Mouse (Mus musculus) gastrocnemius, adult 8-10 months (tissue): ENCODE measurements around the gene Carmil2. TPM values are rescaled to one million over a fixed set of nuclear protein-coding genes. Genes with fewer than 3 reads are reported as not detected.

ENCODE experiments used
- DNase-seq, 2 experiments: peaks; one replicate each; pipeline ENCODE4 v3.0.0; 2022; ENCODE audit warnings: low spot score in 2 of 2
- total RNA-seq, 4 experiments: library from RNA; stranded (reverse); gene quantifications; 2 replicates each; pipeline ENCODE4 v1.2.4; 2022

Gene Carmil2
- total RNA-seq, 4 experiments from 2014 or later: not detected

- DNase-seq: no peak
Observed at GRCm38 (mm10) chr8:105695080-105695780, 9.2 kb downstream of the Carmil2 start.

GRCm38 (mm10) chr8:105697196-105697780, 11.2 kb downstream of the Carmil2 start:
- DNase-seq: no peak

DNA sequence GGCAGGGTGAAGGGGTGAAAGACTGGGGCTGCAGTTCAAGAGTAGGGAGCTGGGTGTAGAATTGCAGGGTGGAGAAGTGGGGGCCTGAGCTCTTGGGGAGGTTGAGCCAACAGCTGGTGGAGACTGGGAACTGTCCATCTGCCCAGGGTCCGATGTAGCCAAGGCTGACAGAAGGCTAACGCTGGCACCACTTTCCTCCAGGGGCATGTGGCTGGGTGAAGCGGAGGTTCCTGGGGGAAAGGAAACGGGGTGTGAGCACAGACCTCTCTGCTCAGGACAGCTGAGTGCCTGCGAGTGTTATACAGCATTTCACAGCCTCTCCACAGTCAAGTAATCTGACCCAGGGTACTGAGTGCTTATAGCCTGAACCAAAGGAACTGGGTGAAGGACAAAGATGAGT, 12.7 kb downstream of the Carmil2 start:
- DNase-seq: no peak

DNA sequence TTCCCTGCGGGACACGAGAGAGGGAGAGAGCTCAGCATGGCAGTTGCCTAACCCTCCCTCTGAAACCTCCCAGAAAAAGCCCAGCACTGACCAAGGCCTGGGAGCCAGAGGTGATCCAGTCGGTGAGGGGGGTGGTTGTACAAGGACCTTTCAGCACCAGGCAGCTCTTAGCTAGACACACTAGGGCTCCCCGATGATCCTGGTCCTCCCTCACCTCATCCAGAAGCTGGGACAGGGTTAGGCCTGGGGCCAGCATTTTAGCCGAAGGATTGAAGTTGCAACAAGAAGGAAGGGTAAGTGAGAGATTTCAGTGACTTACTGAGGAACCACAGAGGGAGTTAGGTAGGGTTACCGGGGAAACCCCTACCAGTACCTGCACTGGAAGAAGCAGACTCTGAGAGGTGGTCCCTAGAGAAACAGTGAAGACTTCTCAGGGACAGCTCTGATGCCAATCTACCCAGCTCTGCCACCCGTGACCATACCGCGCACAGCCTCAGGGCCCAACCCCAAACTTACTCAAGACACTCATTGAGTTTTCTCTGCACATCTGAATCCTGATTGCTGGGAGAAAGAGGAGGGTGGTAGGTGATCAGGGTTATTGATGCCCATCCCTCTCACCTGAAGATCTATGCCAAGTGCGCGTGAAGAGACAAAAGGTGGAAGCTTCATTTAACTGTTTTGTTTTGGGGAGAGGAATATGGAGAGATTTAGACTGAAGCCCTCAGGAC, 13.6 kb downstream of the Carmil2 start:
- no peak for DNase-seq

- DNase-seq: peak in 1 of 2 experiments; percentile 51
Observed at GRCm38 (mm10) chr8:105700566-105700965, 14.5 kb downstream of the Carmil2 start.

DNA sequence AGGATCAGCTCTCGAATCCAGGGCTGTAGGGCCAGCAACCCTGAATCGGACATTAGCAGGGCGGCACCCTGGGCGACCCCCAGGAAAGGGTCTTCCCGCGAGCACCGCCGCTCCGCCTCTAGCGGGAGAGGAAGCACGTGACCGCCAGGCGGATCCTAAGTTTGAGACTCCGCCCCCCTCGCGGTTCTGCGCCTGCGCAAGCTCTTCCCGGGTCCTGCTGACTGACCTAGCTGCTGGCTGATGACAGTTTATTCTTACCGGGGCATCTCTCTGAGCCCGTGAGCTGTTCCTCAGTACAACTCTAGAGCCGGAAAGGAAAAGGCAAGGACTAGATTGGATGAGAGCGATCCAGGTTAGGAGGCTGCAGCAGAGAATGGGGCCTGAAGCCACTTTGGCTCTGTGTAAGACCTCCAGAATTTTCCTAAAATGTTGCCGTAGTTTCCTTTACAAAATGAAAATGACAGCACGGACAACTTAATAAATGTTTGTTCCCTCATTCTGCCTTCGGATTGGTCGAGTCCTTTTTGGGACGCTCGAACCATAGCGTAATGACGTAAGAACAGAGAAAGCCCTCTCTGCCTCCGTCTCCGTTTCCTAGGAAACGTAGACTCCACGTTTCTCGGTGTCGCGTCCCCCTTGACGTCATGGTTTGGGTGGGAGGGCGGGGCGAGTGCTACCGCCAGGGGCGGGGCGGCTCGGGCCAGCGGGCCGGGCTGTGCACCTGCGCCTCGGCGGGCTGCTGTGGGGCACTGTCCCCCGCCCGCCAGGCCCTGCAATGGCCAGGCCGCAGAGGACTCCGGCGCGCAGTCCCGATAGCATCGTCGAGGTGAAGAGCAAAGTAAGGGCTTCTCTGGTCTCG, 15.1 kb downstream of the Carmil2 start, which contains the start of the genes Acd and Pard6a:
TSS of gene Acd (minus strand) at position 137 of the 859 bp plus-strand sequence.
TSS of gene Pard6a (plus strand) at position 183 of the 859 bp plus-strand sequence.
- peak; percentile 94 to 95 for DNase-seq

- DNase-seq: no peak
Observed at GRCm38 (mm10) chr8:105702001-105702401, 15.9 kb downstream of the Carmil2 start.

GRCm38 (mm10) chr8:105702731-105703415, 16.8 kb downstream of the Carmil2 start:
- DNase-seq: no peak

DNA sequence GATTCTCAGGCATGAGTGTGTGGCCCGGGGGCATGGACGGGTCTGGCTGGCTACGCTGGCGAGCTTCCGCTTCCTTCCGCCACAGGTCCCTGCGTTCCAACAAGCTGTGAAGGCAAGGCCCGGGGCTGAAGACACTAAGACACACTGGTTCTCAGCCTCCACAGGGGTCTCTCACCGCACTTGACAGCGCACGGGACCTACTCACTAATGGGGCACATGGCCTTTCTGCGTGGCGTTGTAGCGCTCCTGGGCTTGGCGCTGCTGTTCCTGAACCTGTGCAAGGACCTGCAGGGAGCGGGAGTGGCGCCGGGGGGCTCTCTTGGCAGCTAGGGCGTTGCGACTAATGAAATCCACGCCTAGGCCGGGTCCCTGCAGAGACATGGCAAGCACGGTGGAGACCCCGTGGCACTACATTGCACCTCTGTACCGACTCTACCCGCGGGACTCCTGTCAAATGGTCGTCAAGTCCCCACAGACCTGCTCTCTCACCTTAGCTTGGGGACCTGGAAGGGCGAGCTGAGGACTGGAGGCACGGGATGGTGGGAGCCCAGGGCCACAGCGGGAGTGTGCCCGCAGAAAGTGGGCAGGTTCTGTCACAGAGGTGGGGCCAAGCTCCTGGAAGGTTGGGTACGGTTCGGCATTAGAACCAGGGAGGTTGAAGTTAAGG, 18.2 kb downstream of the Carmil2 start:
- no peak for DNase-seq

DNA sequence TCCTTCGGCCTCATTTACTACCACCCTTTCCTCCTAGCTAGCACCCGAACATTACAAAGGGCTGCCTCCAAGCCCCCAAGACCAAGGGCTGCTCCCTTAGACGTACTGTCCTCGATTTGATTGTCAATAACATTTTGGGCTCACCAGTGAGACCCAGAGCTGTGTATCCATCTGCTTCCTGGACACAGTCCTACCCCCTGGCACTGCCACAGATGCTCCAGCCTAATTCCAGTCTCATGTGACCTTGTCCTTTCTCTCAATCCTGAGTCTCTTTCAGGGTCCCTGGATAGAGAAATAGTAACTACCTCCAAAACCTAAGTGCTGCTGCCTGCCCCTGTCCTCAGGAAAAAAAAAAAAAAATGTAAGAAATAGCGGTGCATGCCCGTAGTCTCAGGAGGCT, 18.9 kb downstream of the Carmil2 start:
- DNase-seq: no peak

GRCm38 (mm10) chr8:105706426-105706825, 20.4 kb downstream of the Carmil2 start:
- no peak for DNase-seq

DNA sequence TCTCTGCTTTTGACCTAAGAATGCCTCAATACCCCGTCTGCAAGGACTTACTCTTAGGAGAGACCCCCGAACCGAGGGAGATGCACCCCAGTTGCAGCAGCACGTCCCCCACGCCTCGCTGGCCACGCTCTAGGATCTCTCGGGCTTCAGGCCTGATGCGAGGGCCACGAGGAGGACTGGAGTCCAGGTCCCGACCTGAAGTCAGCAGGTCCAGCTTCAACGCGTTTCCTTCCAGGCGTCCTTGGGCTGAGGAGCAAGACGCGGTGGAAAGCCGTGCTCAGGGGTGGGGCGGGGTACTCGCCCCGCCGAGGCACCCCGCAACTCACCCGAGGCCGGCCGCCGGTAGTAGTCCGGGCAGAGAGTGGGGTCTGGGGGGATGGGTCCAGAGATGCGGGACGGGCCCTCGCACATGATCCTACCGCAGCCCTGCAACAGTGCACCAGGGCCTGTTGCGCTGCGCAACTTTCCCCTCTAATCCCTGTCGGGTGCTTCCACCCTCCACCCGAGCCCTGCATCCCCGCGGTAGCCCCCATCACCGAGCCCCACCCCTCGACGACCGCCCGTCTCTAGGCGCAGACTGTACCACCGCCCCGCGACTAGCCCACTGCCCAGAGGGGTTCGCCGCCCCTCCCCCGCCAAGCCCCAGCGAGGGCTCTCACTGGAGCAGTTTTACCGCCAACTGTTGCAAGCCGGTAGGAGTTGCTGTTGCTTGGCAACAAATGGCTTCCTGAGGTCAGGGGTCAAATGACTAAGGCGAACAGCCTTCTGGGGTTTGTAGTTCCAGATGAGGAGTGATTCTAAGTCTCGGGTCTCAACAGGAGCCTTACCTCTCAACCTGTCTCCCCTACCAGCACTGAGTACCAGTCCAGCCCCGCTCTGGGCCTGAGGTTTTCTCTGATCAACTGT, 21.7 kb downstream of the Carmil2 start, which contains the start of the genes 4933405L10Rik and Enkd1:
TSS of gene 4933405L10Rik (plus strand) at position 158 of the 906 bp plus-strand sequence.
TSS of gene Enkd1 (minus strand) at position 713 of the 906 bp plus-strand sequence.
- DNase-seq: peak; percentile 59 to 61

GRCm38 (mm10) chr8:105708675-105709074, 22.6 kb downstream of the Carmil2 start:
- no peak for DNase-seq

DNA sequence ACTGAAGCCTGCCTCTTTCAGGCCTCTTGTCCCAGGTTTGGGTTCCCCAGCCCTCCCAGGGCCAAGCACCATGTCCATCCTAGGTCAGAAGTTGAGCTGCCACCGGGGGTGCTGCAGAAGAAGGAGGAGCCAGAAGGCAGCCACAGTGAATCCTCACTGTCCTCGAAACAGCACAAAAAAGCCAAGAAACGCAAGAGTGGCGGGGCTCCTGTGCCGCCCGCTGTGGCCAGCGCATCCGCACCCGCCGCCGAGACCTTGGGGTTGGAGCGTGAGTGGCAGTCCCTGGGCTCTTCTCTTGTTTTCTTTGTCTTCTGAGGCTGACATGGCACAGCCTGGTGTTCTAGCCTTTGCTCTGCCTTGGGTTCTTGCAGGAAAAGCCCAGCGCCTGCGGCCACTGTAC, 23.2 kb downstream of the Carmil2 start:
- no peak for DNase-seq

GRCm38 (mm10) chr8:105712286-105712685, 26.2 kb downstream of the Carmil2 start:
- DNase-seq: no peak

DNA sequence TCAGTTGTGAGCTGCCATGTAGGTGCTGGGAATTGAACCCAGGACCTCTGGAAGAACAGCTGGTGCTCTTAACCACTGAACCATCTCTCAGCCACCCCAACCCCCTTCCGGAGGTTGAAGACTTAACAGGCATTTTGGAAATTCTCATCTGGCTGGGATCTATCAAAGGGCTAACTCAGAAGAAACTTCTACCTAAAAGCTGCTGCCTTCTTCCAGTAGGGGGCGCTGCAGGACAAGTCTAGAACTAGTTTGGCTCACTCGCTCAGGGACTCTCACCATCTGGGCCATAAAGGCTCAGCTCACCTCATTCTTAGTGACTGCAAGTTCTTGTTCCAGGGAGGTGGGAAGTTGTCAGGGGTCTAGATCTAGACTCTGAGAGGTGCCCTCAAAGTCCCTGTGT, 28.1 kb downstream of the Carmil2 start:
- peak; percentile 73 to 77 for DNase-seq

GRCm38 (mm10) chr8:105715042-105715441, 29.0 kb downstream of the Carmil2 start:
- DNase-seq: no peak

DNA sequence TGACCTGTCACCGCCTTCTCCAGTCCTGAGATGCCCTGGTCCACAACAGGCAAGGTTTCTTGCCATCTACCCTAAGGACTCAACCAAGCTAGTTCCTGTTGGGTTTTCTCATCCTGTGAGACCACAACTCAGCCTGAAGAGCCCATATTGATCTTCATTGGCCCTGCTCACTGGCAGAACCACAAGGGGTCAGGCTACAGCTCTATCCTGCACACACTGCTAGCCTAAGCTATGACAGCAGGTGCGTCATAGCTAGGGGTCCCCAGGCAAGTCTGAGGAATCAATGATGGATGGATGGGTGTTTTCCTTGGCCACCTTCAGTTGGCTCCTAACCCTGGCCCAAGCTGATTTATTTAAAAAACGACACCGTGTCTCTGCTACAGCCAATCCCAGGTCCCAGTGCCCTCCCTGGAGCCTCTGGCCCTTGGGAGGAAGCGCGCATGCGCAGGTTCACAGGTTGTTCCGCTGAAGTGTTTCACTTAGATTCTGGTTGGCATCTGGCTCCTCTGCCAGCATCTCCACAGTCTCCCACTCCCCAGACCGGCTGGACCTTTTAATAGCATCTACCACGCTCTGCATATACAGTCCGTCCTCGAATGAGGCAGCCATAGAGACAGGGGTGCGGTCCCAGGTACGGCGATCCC, 30.4 kb downstream of the Carmil2 start:
- DNase-seq: no peak
